Mouse (Mus musculus) olfactory bulb, adult 2 months (tissue): ENCODE results near the gene Zkscan3. TPM values are rescaled to one million over a fixed set of nuclear protein-coding genes. Genes with fewer than 3 reads are reported as not detected.

Experiments
- H3K27ac ChIP-seq: fragments of 200-500 bp; 2 replicates; pipeline ENCODE4 v1.5.1; 2012; ENCODE audit warnings: low read depth, low read length; ENCODE audit not compliant: insufficient read depth
- H3K4me1 ChIP-seq: fragments of 200-500 bp; 2 replicates; pipeline ENCODE4 v1.6.1; 2012; ENCODE audit warnings: low read length; ENCODE audit not compliant: control insufficient read depth, insufficient read depth
- H3K4me3 ChIP-seq: fragments of 200-500 bp; 2 replicates; pipeline ENCODE4 v1.5.1; 2012; ENCODE audit warnings: mild to moderate bottlenecking, low read depth, low read length, moderate library complexity; ENCODE audit not compliant: insufficient read depth
- CTCF ChIP-seq: fragments of 200-500 bp; IDR thresholded peaks from 2 replicates; pipeline ENCODE4 v1.5.1; 2012; ENCODE audit warnings: low read depth, mild to moderate bottlenecking, low read length, moderate library complexity; ENCODE audit not compliant: insufficient read depth
- POLR2A ChIP-seq: fragments of 200-500 bp; IDR thresholded peaks from 2 replicates; pipeline ENCODE4 v1.6.1; 2012; ENCODE audit warnings: mild to moderate bottlenecking, low read depth, low read length, moderate library complexity; ENCODE audit not compliant: insufficient read depth
- WGBS: fragments of 180-500 bp; shearing (Covaris S2); methylation state at CpG from one replicate; pipeline ENCODE4 v1.1.7; 2018; 5-methylcytosine and 5-hydroxymethylcytosine counted together
- polyA plus RNA-seq: library from polyadenylated mRNA; stranded (reverse); fragments of >200 nt; gene quantifications from 2 replicates; pipeline ENCODE4 v1.2.4, GENCODE M21; 2012; ENCODE audit warnings: low replicate concordance; ENCODE audit not compliant: missing spikeins, insufficient read depth, insufficient read length

Zkscan3 gene
- polyA plus RNA-seq: 126 TPM in 1 of 2 replicates, not detected in the other

GRCm38 (mm10) chr13:21402287-21402846, at the start of gene Zkscan3:
Gene Zkscan3 (minus strand): TSS chr13:21402755.
- peak; percentile 50; the same call in 1 of the 2 replicates for TF ChIP-seq POLR2A
- TF ChIP-seq CTCF: no peak
- WGBS: under 1% methylated on average over 35 of the region's 35 CpGs

GRCm38 (mm10) chr13:21447856-21448614, 45.5 kb upstream of the Zkscan3 start:
- no peak for TF ChIP-seq POLR2A
- H3K27ac ChIP-seq: no peak overlapping the region
- no peaks in the 10 kb centered on the region; the same call in 1 of the 2 replicates for H3K4me1 ChIP-seq
- 77% methylated on average over 16 of the region's 16 CpGs for WGBS
- H3K4me3 ChIP-seq: no peak overlapping the region

More at GRCm38 (mm10) chr13:21402287-21402846, at the start of gene Zkscan3:
- peaks cover 2% of the 10 kb centered on the region; the same call in 1 of the 2 replicates for H3K4me1 ChIP-seq
- H3K4me3 ChIP-seq: peak within 1 kb of the TSS; percentile 75
- H3K27ac ChIP-seq: no peak within 1 kb of the TSS; the same call in 1 of the 2 replicates

- TF ChIP-seq POLR2A (no peak), CTCF (no peak)
- Histone ChIP-seq H3K27ac (no peak overlapping the region), H3K4me1 (no peaks in the 10 kb centered on the region; the same call in 1 of the 2 replicates), H3K4me3 (no peak overlapping the region)
- WGBS: 81% methylated on average over 9 of the region's 9 CpGs
Observed at GRCm38 (mm10) chr13:21446796-21447195, 44.2 kb upstream of the Zkscan3 start.

GRCm38 (mm10) chr13:21441207-21441572, 38.6 kb upstream of the Zkscan3 start:
- peak overlapping the region; percentile 57; the same call in 1 of the 2 replicates for H3K27ac ChIP-seq
- peak overlapping the region; percentile 45 for H3K4me3 ChIP-seq
- TF ChIP-seq POLR2A (no peak), CTCF (no peak)
- WGBS: 21% methylated on average over 10 of the region's 10 CpGs
- H3K4me1 ChIP-seq: peaks cover 2% of the 10 kb centered on the region; the same call in 1 of the 2 replicates

- TF ChIP-seq CTCF: peak; percentile 43; the same call in 1 of the 2 replicates
- TF ChIP-seq POLR2A: no peak
- peak within 1 kb of the TSS; percentile 57 for H3K27ac ChIP-seq
- H3K4me1 ChIP-seq: peaks cover 2% of the 10 kb centered on the region; the same call in 1 of the 2 replicates
- under 1% methylated on average over 32 of the region's 32 CpGs for WGBS
- H3K4me3 ChIP-seq: peak within 1 kb of the TSS; percentile 45
Observed at GRCm38 (mm10) chr13:21440503-21441206, 38.1 kb upstream of the Zkscan3 start, which contains the start of gene Pgbd1. Gene Pgbd1 (minus strand): TSS chr13:21441058.

- H3K27ac ChIP-seq: no peak overlapping the region
- WGBS: 85% methylated on average over 4 of the region's 4 CpGs
- H3K4me3 ChIP-seq: no peak overlapping the region
- peaks cover 2% of the 10 kb centered on the region; the same call in 1 of the 2 replicates for H3K4me1 ChIP-seq
- TF ChIP-seq POLR2A (no peak), CTCF (no peak)
Observed at GRCm38 (mm10) chr13:21435476-21435875, 32.9 kb upstream of the Zkscan3 start.

GRCm38 (mm10) chr13:21427631-21428030, 25.1 kb upstream of the Zkscan3 start:
- WGBS: 98% methylated on average over 1 of the region's 1 CpGs
- no peak overlapping the region for H3K27ac ChIP-seq
- no peak for TF ChIP-seq CTCF
- no peak for TF ChIP-seq POLR2A
- no peaks in the 10 kb centered on the region; the same call in 1 of the 2 replicates for H3K4me1 ChIP-seq
- no peak overlapping the region for H3K4me3 ChIP-seq

- H3K4me1 ChIP-seq: no peaks in the 10 kb centered on the region; the same call in 1 of the 2 replicates
- 27% methylated on average over 5 of the region's 5 CpGs for WGBS
- peak overlapping the region; percentile 56; the same call in 1 of the 2 replicates for H3K27ac ChIP-seq
- TF ChIP-seq POLR2A (no peak), CTCF (no peak)
- H3K4me3 ChIP-seq: no peak overlapping the region
Observed at GRCm38 (mm10) chr13:21423301-21423700, 20.7 kb upstream of the Zkscan3 start.
